Mouse (Mus musculus): ENCODE results near the gene Rnase12. TPM values are rescaled to one million over a fixed set of nuclear protein-coding genes. Genes with fewer than 3 reads are reported as not detected.

The Rnase12 gene
- total RNA-seq, 2 experiments from 2014 or later: 5.0 to 8.9 TPM

DNA sequence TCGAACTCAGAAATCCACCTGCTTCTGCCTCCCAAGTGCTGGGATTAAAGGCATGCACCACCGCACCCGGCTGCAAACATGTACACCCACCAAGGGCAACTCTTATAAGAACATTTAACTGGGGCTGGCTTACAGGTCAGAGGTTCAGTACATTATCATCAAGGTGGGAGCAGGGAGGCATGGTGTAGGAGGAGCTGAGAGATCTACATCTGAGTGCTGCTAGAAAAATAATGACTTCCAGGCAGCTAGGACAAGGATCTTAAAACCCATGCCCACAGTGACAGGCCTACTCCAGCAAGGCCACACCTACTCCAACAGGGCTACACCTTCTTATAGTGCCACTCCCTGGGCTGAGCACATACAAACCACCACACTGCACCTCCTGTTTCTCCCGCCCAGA, 28.4 kb upstream of the Rnase12 start:
- ATAC-seq (replicated peaks; ENCODE audit: poor library complexity): no peak

DNA sequence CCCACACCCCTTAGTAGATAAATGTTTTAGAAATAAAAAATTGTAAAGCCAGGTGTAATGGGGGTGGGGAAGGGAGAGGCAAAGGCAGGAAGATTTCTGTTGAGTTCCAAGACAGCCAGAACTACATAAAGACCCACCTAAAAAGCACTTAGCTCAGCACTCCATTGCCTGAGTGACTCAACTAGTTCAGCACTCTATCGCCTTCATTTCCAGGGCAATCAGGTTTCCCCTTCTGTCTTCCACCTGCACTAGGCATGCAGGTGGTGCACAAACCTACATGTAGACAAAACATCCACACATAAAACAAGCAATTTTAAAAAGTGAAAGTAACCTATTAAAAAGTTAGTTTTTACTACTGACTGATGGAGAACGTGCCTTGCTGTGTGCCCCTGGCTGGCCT, 27.6 kb upstream of the Rnase12 start:
- no peak for ATAC-seq (replicated peaks; ENCODE audit: poor library complexity)

DNA sequence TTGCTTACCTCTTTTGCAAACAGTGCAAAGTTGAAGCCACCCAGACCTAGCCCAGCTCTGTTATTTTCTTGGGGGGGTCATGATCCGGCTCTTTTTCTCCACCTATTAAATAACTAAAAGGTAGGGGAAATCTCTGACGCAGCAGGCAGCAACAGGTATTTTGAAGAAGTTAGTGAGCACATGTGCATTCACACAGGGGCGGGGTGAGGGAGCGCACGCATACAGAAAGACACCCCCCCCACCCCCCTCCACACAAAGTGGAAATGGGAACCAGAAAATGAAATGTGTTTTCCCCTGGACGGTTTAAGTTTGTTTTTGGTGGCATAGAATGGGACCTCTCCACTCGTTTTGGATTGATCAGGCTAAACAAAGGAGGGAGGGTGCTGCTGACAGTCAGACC, 26.3 kb upstream of the Rnase12 start:
- ATAC-seq (replicated peaks; ENCODE audit: poor library complexity): no peak; the same call in 1 of the 2 replicates

DNA sequence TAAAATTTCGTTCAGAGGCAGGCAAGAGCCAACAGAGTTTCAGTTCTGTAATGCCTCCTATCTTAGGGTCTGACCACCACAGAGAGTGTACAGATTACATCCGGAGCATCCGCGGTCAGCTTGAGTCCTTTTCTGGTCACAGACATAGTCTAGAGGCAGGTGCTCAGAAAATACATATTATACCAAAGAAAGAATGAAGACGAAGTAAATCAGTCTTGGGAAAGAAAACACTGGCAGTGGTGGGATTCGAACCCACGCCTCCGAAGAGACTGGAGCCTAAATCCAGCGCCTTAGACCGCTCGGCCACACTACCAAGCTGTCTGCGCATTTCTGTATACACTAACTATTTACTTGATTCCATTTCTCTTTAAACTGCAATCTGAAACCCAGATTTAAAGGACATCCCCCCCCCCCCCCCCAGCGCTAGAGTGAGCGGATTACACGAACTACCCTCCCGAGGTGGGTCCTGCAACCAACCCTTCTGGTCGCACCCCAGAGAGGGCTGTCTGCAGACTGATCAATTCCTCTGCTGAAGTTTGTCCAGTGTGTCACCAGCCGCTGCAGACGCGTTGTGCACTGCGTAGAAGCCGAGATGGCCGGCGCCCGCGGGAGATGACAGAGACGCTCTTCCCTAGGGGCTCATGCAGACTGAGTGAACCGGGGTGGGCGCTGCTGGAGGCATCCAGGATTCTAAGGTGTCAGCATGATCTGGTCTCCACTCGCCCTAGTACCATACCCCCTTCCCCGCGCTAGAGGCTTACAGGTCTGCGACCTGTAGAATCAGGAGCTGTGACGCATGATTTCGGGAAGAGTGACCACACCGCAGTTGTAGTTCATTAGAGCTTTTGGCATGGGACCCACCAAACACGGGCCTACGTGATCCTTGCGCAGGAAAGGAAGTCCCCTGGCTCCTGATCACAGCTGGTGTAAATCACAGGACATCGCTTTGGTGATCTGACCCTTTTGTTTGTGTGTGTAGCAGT, 25.4 kb upstream of the Rnase12 start:
- ATAC-seq (replicated peaks; ENCODE audit: poor library complexity): peak; percentile 55

DNA sequence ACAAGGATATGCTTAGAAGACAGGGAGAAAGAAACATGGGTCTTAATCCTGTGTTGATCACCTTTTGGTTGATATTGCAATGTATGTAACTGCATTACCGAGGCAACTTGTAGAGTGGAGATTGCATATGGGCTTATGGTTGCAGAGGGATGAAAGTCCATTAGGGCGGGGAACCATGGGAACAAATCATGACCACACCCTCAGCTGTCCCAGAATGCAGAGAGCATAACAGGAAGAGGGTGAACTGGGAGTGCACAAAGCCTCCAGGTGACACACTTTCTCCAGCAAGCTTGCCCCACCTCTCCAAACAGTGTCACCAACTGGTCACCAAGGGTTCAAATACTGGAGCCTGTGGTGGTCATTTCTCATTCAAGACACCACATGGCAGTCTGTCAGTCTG, 23.6 kb upstream of the Rnase12 start:
- no peak for ATAC-seq (replicated peaks; ENCODE audit: poor library complexity)

DNA sequence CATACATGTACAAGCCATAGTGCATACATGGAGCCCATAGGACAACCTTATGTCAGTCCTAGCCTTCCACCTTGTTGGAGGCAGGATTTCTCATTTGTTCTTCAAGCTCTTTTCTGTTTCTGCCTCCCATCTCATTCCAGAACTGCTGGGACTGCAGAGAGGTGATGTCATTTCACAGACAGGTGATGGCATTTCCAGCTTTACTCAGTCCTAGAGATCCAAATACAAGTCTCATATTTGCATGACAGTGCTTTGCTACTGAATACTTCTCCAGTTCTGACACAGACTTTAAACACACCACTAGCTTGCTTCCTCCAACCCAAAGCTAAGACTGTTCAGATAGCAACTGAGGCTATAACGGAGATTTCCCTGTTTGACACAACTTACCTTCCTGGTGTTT, 21.7 kb upstream of the Rnase12 start:
- no peak for ATAC-seq (replicated peaks; ENCODE audit: poor library complexity)

DNA sequence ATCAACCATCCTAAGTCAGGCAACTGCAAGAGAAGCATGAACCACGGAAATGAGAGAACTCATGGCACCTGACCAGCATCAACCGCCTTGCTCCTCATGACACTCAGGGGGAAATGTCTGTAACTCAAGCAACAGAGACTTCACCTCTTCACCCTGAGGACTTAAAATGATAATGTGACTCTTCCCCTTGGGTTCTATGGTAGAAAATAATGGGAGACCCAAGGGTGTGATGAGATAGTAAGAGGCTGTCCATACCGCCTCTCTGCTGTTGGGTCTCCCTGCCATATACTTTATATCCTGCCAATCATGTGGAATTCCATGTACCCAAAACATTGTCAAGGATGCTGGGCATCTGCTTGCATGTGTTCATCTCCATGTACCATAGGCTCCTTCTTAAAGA, 16.9 kb upstream of the Rnase12 start, which contains the start of gene Olfr750:
TSS of gene Olfr750 (minus strand) at position 101 of the 400 bp plus-strand sequence.
- ATAC-seq (replicated peaks; ENCODE audit: poor library complexity): no peak

DNA sequence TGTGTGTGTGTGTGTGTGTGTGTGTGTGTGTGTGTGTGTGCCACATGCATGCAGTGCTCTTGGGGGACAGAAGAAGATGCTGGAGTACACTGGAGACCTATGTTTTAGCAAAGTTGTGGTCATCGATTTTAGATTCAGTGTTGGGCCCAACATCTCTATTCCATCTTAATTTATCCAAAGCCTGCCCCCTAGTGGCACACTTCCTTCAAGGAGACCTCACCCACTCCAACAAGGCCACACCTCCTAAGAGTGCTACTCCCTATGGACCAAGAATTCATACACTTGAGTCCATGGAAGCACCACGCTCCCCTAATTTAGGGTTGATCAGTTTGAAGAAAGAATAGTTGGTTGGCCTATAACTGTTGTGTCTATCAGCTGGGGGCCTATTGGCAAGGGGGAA, 12.2 kb upstream of the Rnase12 start:
- peak; percentile 56 for ATAC-seq (replicated peaks; ENCODE audit: poor library complexity)

DNA sequence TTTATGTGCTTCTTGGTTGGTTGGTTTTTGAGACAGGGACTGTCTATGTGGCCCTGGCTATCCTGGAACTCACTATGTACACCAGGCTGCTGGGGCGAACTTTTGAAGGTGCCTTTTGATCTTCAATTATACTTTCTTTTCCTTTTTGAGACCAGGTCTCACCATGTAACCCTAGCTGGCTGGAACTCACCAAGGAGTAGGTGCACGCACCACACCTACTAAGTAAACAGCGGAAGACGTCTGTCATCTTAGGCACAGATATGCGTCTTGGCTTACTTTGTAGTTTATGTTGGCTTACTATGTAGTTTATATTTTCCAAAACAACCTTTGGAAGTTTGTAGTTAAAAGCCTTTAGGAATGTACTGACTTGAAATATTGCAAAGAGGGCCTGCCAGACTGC, 11.5 kb upstream of the Rnase12 start:
- no peak for ATAC-seq (replicated peaks; ENCODE audit: poor library complexity)

DNA sequence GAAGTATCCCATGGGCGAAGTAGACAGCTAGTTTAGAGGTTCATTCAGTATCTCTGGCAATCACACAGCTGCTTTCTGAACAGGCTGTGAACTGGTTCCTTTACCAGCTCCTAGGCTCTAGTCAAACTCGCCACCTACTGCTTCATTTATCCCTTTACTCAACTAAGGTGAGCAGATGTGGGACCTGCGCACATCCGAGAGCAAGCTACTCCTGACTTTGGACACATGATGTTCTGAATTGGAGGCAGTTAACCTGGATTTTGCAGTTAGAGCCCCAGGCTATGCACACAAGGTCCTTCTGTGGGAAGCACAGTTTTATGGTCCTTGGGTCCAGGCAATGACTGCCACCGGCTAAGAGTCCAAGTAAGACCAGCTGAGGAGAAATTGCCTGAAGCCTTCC, 3.3 kb upstream of the Rnase12 start:
- no peak for ATAC-seq (replicated peaks; ENCODE audit: poor library complexity)

DNA sequence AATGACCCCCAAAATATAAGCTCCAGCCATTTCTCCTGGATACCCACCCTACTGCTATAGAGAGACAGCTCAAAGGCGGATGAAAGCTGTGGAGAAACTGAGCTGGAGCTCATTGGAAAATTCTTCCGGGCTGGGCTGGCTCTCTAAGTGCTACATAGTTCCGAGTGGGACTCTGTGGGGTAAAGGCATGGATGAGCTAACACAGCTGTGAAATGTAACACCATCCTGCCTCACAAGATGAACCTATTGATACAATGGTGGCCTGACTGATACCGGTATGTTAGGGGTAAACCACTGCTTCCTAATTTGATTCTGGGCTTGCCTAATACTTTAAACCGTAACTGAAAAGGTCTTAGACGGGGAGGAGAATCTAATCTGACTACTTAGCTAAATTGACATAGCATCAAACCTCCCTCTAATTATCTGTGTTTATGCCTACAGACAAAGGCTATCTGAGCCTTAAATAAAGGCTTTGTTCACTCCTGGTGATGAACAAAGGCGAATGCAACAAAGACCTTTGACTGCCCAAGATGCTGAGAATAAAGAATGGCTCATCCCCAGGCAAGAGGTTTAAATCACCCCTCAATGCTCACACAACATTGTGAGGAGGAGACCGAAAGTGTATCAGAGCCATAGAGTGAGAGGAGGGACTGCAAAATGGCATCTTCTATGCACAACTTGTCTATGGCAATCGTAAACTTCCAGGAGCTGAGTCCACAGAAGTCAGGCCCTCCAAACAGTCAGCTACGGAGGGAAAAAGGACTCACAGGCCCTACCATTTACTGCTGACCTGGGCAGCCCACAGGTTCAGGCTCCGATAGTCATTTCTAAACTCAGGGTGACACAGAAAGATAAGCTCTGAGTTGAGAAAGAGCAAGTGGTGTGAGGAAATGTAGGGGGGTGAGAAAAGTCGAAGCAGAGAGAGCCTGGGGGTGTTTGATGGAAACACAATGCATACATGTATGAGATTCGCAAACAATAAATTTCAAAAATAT, 2.9 kb downstream of the Rnase12 start:
- peak; percentile 38 for ATAC-seq (replicated peaks; ENCODE audit: poor library complexity)

DNA sequence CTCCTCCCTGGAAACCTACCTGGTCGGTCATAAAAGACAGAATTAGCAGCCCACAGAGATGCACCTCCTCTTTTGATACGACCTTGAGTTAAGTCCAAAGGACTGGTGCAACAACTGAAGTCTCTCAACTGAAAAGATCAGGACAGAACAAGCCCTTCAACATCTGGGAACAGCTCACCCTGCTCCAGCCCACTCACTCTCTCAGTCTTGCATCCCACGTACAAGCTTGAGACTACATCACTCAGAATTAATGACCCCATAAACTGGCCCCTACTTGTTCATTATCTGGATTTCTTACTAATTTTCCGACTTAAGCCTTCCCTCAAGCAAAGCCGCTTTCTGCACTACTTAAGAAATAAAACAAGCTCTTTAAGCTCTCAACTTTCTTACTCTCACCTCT, 4.3 kb downstream of the Rnase12 start:
- no peak for ATAC-seq (replicated peaks; ENCODE audit: poor library complexity)

DNA sequence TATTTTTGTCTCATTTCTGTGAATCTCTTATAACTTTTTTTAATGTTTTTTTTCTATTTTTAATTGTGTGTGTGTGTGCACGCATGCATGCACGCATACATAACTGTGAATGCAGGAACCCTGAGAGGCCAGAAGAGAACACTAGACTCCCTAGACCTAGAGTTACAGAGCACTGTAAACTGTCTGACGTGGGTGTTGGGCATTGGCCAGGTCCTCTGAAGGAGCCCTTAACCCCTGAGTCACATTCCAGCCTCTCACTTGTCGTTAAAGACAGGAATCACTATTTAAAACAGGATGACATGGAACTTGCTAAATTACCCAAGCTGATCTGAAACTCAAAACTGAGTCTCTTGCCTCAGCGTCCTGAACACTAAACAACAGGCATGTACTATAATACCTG, 5.5 kb downstream of the Rnase12 start:
- no peak for ATAC-seq (replicated peaks; ENCODE audit: poor library complexity)

DNA sequence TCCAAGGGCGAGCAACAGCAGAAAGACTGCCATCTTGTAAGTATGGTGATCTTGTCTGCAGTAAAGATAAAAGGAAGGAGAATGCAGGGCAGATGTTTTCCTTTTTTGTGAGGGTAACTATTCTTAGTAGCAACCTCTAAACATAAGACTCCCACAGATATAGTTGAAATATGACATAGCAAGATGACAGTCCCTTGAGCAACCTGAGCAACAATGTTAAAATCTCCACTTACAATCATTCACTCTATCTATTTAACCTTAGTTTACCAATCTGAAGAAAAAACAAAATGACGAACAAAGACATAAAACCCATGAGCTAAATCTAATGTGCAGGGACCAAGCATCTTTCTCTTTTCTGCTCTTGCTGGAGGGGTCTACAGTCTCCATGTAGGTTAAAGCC, 7.4 kb downstream of the Rnase12 start, which contains the start of gene Rnase11:
TSS of gene Rnase11 (minus strand) at position 101 of the 400 bp plus-strand sequence.
- no peak for ATAC-seq (replicated peaks; ENCODE audit: poor library complexity)

DNA sequence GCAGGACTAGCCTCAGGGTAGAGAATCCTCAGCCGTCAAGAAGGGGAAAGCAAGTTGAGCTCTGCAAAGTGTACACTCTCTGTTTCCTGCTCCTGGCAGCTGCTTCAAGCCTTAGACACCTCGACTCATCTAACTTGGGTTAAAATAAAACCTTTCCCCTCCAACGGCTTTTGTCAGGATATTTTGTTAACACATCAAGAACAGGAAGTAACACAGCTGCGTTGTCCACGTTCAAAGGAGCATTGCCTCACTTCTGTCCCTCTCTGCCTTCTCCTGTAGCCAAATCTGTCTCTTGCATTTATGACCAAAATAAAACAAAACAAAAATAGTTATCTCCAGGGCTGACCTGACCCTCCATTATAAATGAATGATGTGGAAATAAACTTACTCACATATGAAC, 9.6 kb downstream of the Rnase12 start:
- ATAC-seq (replicated peaks; ENCODE audit: poor library complexity): peak; percentile 80

DNA sequence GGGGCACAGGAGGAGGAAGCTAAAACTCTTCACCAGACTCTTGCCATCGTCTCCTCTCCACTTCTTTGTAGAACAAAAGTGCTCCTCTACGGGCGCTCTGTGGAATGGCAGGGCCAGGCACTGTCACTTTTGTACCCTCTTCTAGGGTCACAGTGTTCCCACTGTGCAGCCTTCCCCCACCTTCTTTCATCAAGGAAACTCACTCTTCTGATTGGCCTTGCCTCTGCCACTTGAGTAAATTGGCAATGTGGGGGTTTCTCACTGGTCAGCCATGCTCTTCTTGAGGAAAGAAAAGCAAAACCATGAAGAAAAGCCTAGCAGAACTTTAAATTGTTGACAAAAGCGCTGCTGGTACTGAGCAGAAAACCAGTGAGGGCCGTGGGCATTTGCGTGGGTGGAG, 15.7 kb downstream of the Rnase12 start, which contains the start of gene Rnase9:
TSS of gene Rnase9 (minus strand) at position 101 of the 400 bp plus-strand sequence.
- ATAC-seq (replicated peaks; ENCODE audit: poor library complexity): 0 out of 2 replicates have a peak, but pooled peaks have one; percentile 29

DNA sequence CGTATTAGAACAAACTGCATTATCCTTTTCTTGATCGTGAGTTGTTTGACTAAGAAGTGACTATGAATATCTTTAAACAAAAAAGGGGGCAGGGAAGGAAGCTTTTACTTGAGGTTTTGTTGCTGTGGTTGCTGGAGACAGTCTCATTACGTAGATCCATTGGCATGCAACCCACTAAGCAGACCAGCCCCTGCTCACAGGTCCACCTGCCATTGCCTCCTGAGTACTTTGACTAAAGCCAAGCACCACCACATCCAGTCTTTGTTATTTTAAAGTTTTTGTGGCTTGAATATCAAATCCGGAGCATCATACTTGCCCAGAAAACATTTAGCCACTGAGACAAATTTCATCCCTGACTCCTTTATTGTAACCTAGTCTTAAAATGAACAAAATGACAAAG, 21.2 kb downstream of the Rnase12 start:
- no peak for ATAC-seq (replicated peaks; ENCODE audit: poor library complexity)

DNA sequence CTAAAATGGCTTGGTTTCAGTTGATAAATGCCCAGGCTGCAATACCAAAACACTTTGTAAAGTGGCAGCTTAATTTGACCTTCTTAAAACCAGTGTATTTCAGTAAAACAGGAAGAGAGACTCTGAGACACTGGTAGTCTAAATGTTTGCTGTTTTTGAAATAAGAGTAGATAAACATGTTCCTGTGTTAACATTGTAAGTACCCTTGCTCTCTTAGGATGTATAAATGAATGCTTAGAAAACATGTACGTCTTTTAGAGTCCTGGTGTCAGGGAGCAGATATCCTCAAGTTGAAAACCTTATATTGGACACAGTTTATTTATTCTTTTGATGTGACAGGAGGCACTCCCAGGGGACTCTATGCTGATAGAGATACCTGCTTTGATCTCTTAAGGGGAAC, 22.3 kb downstream of the Rnase12 start:
- no peak for ATAC-seq (replicated peaks; ENCODE audit: poor library complexity)

DNA sequence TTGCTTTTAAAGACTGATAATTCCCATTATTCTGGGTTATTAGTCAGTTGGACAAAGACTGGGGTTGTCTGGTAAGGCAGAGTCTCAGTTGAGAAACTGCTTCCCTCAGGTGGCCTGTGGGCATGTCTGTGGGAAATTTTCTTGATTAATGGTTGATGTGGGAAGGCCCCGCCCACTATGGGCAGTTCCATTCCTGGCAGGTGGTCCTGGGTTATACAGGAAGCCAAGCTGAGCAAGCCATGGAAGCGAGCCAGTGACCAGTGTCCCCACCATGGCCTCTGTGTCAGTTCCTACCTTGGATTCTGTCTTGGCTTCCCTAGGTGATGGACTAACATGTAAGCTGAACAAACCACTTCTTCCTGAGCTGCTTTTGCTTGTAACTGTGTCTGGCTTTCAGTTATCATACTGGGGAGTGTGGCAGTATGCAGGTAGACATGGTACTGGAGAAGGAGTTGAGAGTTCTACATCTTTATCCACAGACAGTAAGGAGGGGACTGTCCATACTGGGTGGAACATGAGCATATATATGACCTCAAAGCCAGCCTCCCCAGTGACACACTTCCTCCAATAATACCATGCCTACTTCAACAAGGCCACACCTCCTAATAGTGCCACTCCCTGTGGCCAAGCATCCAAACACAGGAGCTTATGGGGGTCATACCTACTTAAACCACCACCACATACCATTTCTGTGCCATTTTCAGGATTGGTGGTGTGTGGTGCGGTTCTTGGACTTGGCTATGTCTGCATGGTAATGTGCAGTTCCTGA, 29.9 kb downstream of the Rnase12 start:
- ATAC-seq (replicated peaks; ENCODE audit: poor library complexity): peak; percentile 37

DNA sequence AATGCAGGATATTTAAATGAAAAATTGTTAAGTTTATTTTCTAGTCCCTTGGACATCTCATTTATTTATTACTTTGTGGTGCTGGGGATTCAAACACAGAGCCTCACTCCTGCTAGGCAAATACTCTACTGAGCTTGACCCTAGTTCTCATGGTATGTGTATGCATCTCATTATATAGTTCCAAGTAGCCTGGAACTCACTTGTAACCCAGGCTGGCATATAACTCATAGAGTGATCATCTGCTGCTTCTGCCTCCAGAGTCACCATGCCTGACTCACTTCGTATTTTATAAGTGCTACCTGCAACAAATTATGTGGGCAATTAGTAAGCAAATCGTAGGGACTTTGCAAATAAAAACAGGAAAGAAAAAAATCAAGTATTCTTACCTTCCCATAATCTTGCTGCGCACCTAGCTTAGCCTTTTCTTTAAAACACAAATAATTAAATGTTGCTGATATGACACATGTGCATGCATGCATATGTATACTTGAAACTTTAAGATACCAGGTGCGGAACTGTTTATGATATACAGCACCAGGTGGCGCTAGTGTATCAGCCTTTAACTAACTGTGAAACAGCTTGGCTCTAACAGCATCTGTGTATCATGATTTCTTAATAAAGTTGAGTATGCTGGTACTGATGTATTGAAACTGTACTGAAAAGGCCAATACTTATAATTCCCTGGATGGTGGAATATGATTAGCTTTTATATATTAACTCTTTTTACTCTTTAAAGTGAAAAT, 30.9 kb downstream of the Rnase12 start:
- ATAC-seq (replicated peaks; ENCODE audit: poor library complexity): peak; percentile 98

Data from megakaryocyte progenitor cell, adult 5-6 weeks (primary cell).